Mouse (Mus musculus) adrenal gland, postnatal 25 days (tissue): Measurements from ENCODE around the gene Mia3. TPM values are rescaled to one million over a fixed set of nuclear protein-coding genes. Genes with fewer than 3 reads are reported as not detected.
"Not testable (repeated sequence)": the region's sequence is repeated elsewhere in the genome, so short reads cannot be mapped to it uniquely, and the experiment has no call there.

ENCODE experiments used
- DNase-seq: peaks from one replicate; pipeline ENCODE4 v3.0.0; 2021; ENCODE audit warnings: mixed read lengths
- total RNA-seq: library from RNA; stranded (reverse); gene quantifications from 2 replicates; pipeline ENCODE4 v1.2.3, GENCODE M21; 2021

The Mia3 gene
- total RNA-seq, 1 experiment from 2014 or later = 200 TPM

DNA sequence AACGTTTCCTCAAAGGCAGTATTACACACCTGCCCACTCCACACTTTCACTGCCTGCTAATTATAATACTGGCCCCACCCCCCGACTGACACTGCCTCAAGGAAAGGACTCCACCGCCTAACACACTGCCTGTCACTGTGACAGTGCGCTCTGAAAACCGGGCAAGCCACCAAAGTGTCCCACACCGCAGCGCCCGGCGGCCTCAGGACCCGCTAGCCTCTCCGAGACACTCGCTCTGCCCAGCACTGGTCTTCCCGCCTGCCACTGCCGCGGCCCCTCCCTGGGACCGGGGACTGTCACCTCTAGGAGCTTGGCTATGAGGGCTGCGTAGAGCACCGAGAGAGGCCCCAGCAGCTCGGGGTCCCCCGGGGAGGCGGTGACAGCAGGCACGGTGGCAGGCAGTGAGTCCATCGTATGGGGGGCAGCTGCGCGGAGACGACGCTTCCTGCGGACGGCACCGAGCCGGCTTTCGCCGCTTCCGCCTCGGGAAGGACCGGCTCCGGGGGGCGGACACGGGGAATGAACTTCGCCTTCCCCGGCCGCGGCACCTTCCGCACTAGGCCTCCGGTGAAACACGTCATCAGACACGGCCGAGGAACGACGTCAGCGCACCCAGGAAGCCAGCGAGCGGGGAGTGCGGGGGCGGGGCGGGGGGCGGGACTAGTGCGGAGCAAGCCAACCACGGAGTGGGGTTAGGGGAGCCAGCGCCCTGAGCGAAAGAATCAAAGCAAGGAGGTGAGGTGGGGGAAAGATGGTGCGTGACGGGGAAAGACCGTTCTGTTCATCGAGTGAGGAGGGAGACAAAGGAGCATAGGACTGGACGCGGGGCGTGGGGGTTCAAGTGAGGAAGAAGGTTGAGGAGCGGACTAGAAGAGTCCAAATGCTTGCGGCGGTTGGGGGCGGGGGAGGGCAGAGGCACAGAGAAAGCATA is 24.2 kb downstream of the Mia3 start:
- peak; percentile 87 for DNase-seq

DNA sequence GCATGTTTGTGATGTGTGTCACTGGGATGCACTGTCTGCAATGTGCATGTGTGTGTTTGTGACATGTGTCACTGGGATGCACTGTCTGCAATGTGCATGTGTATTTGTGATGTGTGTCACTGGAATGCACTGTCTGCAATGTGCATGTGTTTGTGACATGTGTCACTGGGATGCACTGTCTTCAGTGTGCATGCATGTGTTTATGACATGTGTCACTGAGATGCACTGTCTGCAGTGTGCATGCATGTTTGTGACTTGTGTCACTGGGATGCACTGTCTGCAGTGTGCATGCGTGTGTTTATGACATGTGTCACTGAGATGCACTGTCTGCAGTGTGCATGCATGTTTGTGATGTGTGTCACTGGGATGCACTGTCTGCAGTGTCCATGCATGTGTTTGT is 26.5 kb downstream of the Mia3 start:
- not testable (repeated sequence) for DNase-seq

DNA sequence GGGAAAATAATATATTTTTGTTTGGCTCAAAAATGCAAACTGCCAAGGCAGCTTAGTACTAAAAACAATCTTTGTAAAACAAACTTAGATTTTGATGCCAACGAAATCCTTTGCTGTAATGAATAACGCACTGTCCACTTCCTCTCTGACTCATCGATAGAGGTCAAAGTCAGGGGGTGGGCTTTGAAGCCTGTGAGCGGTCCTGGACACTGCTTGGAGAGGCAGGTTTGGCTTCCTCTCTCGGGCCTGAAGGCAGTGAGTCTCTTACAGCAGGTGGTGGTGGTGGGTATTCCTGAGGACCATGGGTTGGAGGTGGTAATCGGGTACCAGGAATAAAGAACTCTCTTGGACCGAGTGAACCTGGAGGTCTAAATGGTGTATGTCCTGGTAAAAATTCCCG is 42.2 kb downstream of the Mia3 start:
- DNase-seq = peak; percentile 15

DNA sequence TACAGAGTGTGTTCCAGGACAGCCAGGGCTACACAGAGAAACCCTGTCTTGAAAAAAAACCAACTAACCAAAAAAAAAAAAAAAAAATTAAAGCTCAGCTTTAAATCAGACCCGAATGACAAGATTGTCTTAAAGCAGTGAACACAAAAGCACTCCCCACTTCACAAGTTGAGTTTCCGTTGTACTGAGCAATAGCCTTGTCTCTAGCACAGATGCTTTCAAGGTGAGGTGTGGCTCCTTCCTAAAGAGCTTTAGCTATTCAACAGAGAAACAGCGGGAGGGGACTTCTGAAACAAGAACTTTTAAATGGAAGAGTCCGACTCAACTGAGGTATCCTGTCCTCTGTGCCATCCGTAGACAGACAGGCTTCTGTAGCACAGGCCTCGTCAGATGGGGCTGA is 44.9 kb downstream of the Mia3 start:
- no peak for DNase-seq

DNA sequence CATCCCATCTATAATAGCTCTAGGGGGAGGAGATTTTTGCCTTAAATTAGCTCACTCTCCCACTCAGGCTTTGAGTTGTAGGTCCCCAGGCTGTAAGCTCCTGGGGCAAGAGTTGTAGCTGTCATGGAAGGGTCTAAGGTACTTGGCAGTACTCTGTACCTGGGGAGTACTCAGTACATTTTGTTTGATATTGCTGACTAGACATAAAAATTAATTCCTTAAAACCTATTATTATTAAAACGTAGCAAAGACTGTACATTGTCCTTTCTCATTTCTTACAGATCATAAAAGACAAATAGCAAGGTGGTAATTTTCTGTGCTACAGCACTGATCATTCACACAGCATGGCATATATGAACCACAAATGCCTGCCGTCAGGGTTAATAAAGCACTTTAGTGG is 45.4 kb downstream of the Mia3 start:
- DNase-seq = no peak

DNA sequence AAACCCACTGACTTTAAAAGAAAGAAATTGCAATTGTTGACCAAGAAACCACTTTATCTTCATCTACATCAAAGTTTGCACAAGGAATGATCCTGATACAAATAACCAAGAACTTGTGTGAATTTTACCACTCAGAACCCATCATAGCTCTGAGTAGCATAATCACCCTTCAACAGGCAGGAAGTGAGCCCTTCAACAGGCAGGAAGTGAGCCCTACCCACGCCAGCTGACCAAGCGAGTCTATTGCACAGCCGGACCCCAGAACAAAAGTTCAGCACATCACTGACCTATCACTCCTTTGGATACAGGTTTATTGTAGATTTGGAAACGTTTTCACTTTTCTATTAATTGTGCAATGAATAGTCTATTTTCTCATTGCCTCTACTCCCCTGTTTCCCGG is 46.9 kb downstream of the Mia3 start:
- DNase-seq = not testable (repeated sequence)

DNA sequence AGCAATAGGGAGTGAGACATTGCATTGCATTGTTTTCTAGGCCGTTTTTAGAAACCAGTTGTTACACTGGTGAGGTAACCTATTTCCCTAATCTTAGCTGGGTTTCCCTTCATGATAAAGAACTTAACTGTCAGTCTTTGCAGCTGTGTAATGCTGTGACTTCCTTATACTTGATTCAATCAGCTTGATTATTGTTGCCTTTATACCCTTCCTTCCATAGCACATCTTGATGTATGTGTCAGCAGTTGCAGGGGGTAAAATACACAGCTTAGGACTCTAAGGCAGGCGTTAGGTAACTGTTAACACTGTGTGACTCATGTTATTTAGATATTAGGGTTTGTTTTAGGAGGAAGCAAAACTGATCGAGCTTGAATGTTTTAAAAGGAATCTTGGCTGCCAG is 48.6 kb downstream of the Mia3 start:
- DNase-seq = no peak

DNA sequence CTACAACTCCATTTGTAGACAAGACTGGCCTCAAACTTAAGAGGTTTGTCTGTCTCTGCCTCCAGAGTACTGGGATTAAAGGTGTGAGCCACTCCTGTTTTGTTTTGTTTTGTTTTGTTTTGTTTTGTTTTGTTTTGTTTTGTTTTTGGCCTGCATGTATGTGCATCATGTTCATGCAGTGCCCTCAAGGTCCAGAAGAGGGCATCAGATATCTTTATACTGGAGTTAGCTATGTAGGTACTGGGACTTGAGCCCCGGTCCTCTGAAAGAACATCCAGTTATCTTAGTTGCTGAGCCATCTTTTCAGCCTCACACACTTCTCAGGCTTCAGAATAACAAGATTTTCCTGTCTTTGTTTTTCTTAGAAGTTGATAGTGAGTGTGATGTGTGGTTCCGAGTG is 53.6 kb downstream of the Mia3 start:
- no peak for DNase-seq

DNA sequence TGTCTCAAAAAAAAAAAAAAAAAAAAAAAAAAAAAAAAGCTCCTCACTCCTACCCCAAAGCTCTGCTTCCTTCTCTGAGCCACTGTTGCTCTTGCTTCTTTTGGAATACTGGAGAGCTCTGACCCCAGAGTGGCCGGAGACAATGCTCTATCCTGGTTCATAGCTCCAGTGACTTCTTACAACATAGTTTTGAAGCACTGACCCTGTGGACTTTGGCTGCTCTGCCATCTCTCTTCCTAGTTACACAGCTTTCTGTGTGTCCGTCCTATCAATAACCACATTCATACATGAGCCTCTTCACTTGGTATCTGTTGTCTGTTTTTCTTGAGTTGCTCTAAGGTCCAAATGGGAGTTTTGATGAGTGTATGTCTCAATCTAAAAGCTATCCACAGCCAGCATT is 57.3 kb downstream of the Mia3 start:
- no peak for DNase-seq

DNA sequence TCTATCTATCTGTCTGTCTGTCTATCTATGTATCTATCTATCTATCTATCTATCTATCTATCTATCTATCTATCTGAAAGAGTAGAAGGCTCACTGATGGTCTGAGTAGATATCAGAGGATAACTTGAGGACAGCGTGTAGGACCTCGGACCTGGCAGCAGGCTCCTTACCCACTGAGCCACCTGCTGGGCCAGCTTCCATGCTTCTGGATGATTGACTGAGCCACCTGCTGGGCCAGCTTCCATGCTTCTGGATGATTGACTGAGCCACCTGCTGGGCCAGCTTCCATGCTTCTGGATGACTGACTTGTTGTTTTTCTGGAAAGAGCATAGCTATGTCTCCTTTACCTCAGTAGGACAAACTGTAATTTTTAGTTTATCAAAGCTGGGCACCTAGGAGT is 59.8 kb downstream of the Mia3 start:
- DNase-seq = not testable (repeated sequence)

DNA sequence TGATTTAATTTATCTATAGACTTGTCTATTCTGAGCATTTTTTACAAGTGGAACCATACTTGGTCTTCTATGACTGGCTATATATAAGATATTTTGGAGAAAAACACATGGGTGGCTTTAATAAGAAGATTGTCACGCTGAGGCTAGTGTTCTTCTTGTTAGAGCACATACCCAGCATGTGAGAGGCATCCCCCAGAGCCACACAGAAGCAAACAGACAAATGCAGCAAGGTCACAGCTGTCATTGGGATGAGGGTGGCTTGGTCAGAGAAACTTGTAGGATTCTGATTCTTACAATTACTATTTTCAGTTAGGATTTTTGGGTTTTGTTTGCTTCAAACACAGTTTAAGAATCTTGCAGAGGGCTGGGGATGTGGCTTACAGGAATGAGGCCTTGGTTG is 60.9 kb downstream of the Mia3 start:
- no peak for DNase-seq

DNA sequence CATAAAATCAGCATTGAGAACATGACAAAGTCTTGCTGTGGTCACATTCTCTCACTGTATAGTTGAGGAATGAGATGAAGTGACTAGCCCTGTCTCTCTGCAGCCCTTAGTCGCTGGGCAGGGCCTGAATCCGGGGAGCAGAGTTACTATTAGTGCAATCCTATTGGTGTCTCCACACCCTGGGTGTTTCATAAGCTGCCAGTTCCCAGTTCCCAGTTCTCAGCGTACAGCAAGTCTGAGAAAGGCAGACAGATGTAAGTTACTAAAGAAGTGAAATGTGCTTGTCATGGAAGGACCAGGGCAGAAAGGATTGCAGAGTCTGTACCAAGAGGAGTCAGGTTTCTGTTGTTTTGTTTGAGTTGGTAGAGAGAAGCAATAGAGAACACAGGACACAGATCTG is 61.8 kb downstream of the Mia3 start:
- DNase-seq = no peak

DNA sequence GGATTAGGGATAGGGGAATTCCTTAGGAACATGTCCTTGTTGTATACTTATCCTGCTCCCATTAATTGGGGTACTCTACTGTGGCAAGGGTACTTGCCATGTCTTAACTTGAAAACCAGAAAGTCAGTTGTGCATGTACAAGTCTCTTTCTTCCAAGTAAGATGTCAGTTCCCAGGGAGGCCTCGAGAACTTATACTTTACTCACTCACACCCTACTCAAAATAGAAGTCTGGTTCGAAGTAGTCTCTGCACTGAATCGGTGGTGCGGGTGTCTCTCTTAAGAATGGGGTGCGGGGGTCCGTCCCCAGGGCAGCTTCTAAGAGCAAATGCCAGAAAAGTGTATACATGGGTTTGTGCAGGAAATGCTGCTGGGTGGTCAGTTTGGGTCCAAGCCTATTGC is 70.2 kb downstream of the Mia3 start:
- DNase-seq = peak; percentile 85

DNA sequence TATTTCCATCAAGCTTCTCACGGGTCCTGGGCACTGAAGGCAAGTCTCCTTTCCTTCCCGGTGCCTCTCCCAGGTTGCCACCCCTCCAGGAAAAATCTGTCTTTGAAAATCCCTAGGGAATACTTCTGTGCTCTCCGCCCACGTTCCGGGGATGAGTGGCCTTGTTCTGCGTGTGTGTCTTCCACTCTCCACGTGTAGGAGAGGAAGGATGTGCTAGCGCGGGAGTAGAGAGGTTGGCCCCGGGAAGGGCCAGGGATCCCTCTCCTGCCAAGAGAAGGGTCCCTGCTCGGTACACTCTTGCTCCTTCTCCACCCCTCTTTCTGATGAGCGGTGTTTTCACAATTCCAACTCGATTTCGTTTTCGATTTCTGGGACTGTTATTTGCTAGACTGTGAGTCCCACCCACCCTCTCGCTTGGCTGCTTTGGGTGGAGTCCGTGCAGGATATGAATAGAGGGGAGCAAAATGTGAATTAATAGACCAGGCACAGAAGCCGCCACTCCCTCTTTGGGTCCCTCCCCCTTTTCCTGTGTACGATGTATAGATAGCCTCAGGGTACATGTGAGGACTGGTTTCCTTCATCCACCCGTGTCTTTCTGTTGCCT is 71.4 kb downstream of the Mia3 start:
- no peak for DNase-seq

DNA sequence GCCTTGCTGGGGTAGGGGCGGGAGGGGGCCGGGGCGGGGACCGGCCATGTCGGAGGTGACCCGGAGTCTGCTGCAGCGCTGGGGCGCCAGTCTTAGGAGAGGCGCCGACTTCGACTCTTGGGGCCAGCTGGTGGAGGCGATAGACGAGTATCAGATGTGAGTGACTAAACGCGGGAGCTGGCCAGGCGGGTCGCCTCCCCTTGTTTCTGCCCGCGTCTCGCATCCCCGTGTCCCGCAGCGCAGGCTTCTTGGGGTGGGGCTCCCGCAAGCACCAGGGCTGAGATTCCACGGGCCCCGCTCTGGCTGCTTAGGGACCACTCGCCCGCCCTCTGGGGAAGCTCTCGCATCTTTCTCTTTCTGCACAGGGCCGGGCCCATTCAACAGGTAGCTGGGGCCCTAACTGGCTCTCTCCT is 71.9 kb downstream of the Mia3 start:
- peak; percentile 34 for DNase-seq

DNA sequence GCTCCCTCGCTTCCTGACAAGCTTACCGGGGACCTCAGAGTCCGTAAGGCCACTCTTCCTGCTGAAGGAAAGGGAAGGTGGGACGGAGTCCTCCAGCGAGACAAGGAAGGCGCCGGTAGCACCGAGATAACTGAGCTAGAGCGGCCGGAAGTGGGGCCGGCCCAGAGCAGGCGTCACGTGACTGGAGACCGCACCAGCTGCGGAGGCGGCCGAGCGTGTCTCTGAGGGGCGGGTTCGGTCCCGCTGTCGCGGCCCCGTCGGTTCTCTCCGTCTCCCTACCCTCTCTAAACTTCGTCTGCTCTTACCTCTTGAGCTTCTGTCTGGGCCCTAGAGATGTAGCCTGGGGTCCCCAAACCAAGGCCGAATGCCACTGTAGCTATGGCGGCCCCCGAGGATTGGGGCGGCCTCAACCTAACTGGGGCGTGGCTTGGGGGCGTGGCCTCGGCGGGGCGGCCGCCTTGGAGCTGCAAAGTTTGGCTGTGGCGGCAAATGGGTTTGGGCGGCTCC is 72.4 kb downstream of the Mia3 start, which contains the start of gene Brox:
TSS of gene Brox (minus strand) at position 393 of the 507 bp plus-strand sequence.
- DNase-seq = peak; percentile 98

DNA sequence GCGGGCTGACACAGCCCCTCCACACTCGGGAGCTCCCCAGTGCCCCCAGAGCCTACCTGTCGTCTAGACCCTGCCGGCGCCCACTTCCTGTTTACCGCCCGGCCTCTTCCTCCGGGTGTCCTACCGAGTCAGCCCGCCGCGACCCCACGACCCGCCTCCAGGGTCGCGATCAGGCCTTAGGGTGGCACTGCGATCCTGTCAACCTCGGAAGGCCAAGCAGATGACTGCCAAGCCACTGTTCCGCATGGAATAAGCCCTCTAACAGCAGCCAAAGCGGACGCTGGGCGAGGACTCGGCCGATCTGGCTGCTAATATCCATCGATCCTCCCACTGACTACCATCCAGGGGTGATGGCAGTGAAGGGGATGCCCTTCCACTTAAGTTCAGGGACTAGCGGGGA is 72.9 kb downstream of the Mia3 start, which contains the start of gene Aida:
TSS of gene Aida (plus strand) at position 126 of the 400 bp plus-strand sequence.
- peak; percentile 29 for DNase-seq

DNA sequence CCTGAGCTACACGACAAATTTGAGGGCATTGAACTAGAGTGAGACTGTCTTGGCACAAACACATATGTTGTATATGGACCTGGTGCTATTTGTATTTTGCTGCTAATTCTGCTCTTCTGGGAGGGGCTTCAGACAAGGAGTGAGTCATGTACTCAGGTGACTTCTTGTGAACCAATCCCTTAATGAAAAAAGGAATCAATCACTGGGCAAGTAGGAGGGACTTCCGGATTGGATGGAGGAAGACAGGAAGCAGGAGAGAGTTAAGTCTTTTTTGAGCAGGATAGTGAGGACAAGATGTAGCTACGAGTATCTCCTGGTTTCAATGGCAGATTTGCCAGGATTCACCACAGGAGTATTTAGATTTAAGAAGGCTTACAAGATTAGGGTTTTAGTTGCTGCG is 79.8 kb downstream of the Mia3 start:
- DNase-seq = no peak

DNA sequence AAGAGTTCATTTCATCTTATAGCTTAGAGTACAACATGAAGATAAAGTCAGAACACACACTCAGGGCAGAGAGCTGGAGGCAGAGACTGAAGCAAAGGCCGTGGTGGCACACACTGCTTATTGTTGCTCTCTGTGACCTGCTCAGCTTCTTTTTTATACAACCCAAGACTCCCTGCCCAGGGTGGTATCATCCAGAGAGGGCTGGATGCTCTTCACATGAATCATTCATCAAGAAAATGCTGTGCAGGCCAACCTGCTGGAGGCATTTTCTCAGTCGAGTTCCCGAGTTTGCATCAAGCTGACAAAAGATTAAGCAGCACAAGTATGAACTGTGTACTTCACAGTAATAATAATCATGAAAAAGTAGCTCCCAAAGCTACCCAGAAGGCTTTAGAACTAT is 81.0 kb downstream of the Mia3 start:
- no peak for DNase-seq
